Mouse (Mus musculus) erythroblast, embryonic 14.5 days (primary cell): ENCODE measurements around the gene Smim6. TPM values are rescaled to one million over a fixed set of nuclear protein-coding genes. Genes with fewer than 3 reads are reported as not detected.
A peak's percentile ranks its signal among the peaks of the same experiment; 100 is the strongest.

Experiments
- H3K27me3 ChIP-seq: 2 replicates; pipeline ENCODE4 v1.6.1; 2012; ENCODE audit warnings: inconsistent platforms; ENCODE audit not compliant: control insufficient read depth
- H3K36me3 ChIP-seq: 2 replicates; pipeline ENCODE4 v1.6.1; 2012; ENCODE audit warnings: mild to moderate bottlenecking, inconsistent platforms; ENCODE audit not compliant: control insufficient read depth
- H3K4me1 ChIP-seq: 2 replicates; pipeline ENCODE4 v1.6.1; 2012; ENCODE audit warnings: inconsistent platforms; ENCODE audit not compliant: control insufficient read depth
- H3K4me3 ChIP-seq: replicated peaks from 2 replicates; pipeline ENCODE3; 2012; ENCODE audit warnings: moderate library complexity, mild to moderate bottlenecking, inconsistent platforms
- H3K9me3 ChIP-seq: 2 replicates; pipeline ENCODE4 v1.6.1; 2012; ENCODE audit warnings: low read length, inconsistent platforms, mixed read lengths; ENCODE audit not compliant: control insufficient read depth
- GATA1 ChIP-seq: IDR thresholded peaks from 2 replicates; pipeline ENCODE4 v1.6.1; 2012; ENCODE audit warnings: low read length, inconsistent platforms, mixed read lengths
- TAL1 ChIP-seq: IDR thresholded peaks from 3 replicates; pipeline ENCODE4 v1.6.1; 2012; ENCODE audit warnings: low read length, inconsistent platforms, mixed read lengths
- polyA plus RNA-seq: library from polyadenylated mRNA; stranded (reverse); fragments of >175 nt; gene quantifications from 2 replicates; pipeline ENCODE4 v1.2.3, GENCODE M21; 2012

The Smim6 gene
- polyA plus RNA-seq: 0.09 and 0.28 TPM in 2 replicates

DNA sequence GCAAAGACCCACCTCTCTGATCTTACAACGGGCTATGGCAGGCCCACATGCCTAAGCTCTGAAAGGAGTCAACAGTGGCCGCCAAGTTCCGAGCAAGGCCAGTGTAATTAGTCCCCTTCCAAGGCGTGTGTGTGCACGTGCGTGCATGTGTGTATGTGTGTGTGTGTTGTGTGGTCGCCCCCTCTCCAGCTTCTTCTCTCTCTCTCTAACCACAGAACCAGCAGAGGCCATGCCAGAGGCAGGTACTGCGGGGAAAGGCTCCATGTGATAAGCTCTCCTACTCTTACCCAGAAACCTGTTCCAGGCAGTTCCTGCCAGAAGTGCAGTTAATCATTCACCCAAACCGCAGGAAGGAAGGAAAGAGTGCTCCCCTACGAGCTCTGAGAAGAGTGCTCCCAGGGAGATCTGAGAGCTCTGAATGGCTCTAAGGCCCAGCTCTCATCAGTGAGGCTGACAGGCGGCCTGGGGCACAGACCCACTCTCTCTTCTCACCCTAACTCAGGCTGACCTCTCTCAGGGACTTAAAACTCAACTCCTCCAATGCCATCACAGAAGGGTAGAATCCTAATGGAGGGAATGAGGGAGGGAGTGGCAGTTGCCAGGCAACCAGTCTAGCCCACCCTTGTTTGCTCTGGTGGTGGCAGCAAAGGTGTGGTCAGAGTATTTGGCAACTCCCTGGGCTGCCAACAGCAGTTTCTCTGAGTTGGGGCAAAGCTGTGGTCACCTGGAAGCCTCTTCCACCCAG is at the start of gene Smim6:
Smim6 (plus strand) TSS at position 386 of the 745 bp plus-strand sequence.
- Histone ChIP-seq H3K4me1 (peaks cover 80% of the 10 kb centered on the region), H3K9me3 (0 out of 2 replicates have a peak, but pooled peaks cover 2% of the 10 kb centered on the region), H3K27me3 (no peaks in the 10 kb centered on the region), H3K4me3 (peak within 1 kb of the TSS; percentile 34), H3K36me3 (peaks cover 87% of the 10 kb centered on the region)
- TF ChIP-seq GATA1 (no peak), TAL1 (no peak)

DNA sequence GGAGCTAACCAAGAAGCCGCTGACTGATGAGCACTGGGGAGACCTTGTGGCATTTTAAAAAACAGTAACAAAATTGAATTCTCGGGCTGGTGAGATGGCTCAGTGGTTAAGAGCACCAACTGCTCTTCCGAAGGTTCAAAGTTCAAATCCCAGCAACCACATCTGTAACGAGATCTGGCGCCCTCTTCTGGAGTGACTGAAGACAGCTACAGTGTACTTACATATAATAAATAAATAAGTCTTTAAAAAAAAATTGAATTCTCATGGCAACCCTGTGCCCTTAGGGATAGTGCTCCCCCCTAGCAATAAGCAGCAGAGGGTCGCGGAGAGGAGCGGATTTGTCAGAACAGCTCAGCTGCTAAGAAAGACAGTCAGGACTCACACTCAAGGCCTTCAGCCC is 47.9 kb upstream of the Smim6 start:
- peaks cover 51% of the 10 kb centered on the region for H3K27me3 ChIP-seq
- H3K9me3 ChIP-seq: peaks cover 4% of the 10 kb centered on the region; the same call in 1 of the 2 replicates
- H3K4me3 ChIP-seq: no peak overlapping the region
- TF ChIP-seq TAL1 (no peak), GATA1 (no peak)
- H3K36me3 ChIP-seq: no peaks in the 10 kb centered on the region
- H3K4me1 ChIP-seq: peaks cover 12% of the 10 kb centered on the region

DNA sequence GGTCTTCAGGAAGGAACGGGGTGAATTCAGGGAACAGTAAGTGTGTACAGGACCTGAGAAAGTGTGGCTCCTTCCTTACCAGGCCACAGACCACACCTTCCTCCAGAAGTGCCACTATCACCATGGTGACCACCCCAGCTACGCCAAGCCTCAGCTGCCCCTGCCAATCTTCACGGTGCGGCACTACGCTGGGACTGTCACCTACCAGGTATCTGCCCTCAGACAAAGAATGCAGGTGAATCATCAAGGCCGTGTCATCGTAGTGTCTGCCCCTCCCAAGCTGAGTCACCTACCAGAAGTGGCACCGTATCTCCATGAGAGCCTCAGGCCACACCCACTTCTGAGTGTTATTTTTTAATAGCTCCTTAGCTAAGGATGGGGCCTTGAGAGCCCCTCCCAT is 42.4 kb upstream of the Smim6 start:
- Histone ChIP-seq H3K27me3 (peaks cover 7% of the 10 kb centered on the region; the same call in 1 of the 2 replicates), H3K9me3 (no peaks in the 10 kb centered on the region), H3K36me3 (no peaks in the 10 kb centered on the region), H3K4me1 (peaks cover 26% of the 10 kb centered on the region), H3K4me3 (no peak overlapping the region)
- TF ChIP-seq GATA1 (no peak), TAL1 (no peak)

DNA sequence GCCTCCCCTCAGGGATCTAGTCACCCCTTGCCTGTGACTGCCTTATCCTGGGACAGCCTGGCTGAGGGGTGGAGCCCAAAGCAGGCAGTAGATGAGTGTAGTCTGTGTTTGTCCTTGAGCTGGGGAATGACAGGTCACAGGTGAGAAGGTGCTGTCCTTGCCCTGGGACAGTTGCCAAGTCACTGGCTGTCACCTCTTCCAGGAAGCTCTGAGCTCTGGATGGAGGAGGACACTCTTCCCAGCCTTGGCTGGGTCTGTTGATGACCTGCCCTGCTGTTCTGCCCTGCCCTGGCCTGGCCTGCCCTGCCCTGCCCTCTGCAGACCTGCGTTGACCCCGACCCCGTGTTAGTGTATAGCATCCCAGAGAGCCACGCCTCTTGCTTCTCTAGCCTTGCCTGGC is 39.4 kb upstream of the Smim6 start:
- H3K9me3 ChIP-seq: no peaks in the 10 kb centered on the region
- H3K27me3 ChIP-seq: peaks cover 5% of the 10 kb centered on the region; the same call in 1 of the 2 replicates
- peaks cover 28% of the 10 kb centered on the region for H3K4me1 ChIP-seq
- no peak overlapping the region for H3K4me3 ChIP-seq
- no peak for TF ChIP-seq GATA1
- no peak for TF ChIP-seq TAL1
- H3K36me3 ChIP-seq: no peaks in the 10 kb centered on the region

DNA sequence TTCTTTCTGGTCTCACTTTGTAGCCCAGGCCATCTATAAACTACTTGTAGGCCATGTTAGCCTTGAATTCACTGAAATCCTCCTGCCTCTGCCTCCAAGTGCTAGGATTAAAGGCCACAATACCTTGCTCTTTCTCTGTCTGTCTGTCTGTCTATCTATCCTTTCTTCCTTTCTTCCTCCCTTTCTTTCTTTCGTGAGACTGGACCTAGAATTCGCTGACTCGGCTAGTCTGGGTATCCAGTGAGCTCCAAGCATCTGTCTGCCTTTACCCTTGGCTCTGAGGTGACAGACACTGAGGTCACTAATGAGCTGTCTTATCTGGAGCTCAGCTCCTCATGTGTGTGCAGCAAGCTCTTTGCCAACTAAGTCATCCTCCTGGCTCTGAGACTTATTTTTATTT is 35.9 kb upstream of the Smim6 start:
- no peaks in the 10 kb centered on the region for H3K9me3 ChIP-seq
- 0 out of 2 replicates have a peak, but pooled peaks cover 6% of the 10 kb centered on the region for H3K27me3 ChIP-seq
- peaks cover 15% of the 10 kb centered on the region for H3K4me1 ChIP-seq
- H3K36me3 ChIP-seq: no peaks in the 10 kb centered on the region
- H3K4me3 ChIP-seq: no peak overlapping the region
- TF ChIP-seq TAL1 (no peak), GATA1 (no peak)

DNA sequence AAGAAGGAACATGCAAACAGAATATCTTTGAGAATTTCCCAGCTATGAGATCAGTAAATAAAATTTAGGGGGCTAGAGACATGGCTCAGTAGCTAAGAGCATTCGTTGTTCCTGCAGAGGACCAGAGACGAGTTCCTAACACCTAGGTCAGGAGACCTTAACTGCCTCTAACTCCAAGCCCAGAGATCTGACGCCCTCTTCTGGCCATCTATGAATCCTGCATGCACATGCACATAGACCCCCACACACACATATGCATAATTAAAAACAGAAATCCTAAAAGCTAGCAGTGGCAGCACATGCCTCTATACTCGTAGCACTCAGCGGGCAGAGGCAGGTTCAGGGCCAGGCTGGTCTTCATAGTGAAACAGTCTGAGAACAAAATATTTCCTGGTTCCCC is 35.4 kb upstream of the Smim6 start:
- peaks cover 14% of the 10 kb centered on the region for H3K4me1 ChIP-seq
- TF ChIP-seq GATA1: no peak
- no peak for TF ChIP-seq TAL1
- H3K4me3 ChIP-seq: no peak overlapping the region
- H3K27me3 ChIP-seq: 0 out of 2 replicates have a peak, but pooled peaks cover 6% of the 10 kb centered on the region
- H3K9me3 ChIP-seq: no peaks in the 10 kb centered on the region
- no peaks in the 10 kb centered on the region for H3K36me3 ChIP-seq

DNA sequence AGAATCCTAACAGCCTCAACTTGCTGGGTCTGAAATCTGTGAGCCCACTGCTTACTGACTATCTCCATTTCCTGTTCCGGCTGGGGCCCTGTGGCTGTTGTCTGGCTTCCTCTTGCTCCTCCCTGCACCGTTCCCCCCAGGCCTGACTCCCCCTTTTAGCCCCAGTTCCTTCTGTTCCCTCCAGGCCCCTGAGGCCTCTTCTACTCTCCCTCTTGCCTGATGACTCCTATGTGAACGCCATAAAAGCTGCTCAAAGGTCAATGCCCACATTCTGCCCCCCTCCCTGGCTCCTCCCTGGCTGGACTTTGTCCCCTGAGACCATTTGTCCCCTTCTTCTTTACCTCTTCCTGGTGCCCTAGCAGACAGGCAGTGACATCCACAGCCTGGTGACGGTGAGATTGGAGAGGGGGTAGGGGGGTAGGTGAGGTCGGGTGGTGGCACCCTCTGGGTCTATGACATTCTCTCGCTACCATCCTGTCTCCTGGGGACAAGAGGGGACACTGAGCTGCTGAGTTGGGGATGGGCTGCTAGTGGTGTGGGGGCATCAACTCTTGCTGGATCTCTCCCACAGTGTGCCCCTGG is 34.6 kb upstream of the Smim6 start:
- H3K36me3 ChIP-seq: no peaks in the 10 kb centered on the region
- TF ChIP-seq TAL1 (no peak), GATA1 (no peak)
- no peak overlapping the region for H3K4me3 ChIP-seq
- H3K27me3 ChIP-seq: peaks cover 8% of the 10 kb centered on the region
- peaks cover 6% of the 10 kb centered on the region for H3K4me1 ChIP-seq
- no peaks in the 10 kb centered on the region for H3K9me3 ChIP-seq

DNA sequence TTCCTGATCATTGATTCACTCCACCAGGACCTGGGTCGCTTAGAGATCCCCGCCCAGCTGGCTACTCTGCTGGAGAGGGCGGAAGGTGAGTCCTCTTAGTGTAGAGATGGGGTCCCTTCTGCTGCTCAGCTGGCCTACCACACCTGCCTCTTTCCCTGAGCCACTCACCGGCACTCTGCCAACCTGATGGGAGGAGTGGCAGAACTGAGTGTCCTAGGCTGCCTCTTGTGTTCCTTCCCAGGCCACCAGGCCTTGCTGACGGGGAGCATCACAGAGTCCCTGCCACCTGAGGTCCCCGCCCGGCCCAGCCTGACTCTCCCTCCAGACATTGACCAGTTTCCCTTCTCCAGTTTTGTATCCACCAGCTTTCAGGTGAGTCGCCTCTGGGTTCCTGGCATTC is 33.7 kb upstream of the Smim6 start:
- H3K36me3 ChIP-seq: no peaks in the 10 kb centered on the region
- TF ChIP-seq GATA1: no peak
- TF ChIP-seq TAL1: no peak
- peaks cover 2% of the 10 kb centered on the region for H3K4me1 ChIP-seq
- peaks cover 14% of the 10 kb centered on the region for H3K27me3 ChIP-seq
- H3K9me3 ChIP-seq: no peaks in the 10 kb centered on the region
- no peak overlapping the region for H3K4me3 ChIP-seq

DNA sequence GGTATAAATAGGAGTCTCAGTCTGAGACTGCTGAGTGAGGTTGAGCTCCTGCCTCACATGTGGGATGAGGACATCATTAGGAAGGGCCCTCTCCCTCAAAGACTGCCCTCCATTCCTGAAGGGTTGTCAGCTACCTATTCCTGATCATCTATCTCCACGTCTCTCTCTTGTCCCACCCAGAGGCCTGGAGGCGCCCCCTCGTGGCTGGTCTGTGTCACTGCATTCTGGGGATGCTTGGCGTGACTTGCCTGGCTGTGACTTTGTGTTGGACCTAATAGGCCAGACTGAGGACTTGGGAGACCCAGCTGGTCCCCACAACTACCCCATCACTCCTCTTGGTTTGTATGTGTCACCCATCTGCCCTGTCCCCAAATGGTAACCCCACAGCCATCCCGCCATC is 30.8 kb upstream of the Smim6 start:
- TF ChIP-seq TAL1 (no peak), GATA1 (no peak)
- no peaks in the 10 kb centered on the region for H3K9me3 ChIP-seq
- no peak overlapping the region for H3K4me3 ChIP-seq
- H3K27me3 ChIP-seq: peaks cover 19% of the 10 kb centered on the region
- no peaks in the 10 kb centered on the region for H3K36me3 ChIP-seq
- peaks cover 5% of the 10 kb centered on the region for H3K4me1 ChIP-seq
